Mouse (Mus musculus): Measurements from ENCODE around the gene Sp9.

Sp9 gene

DNA sequence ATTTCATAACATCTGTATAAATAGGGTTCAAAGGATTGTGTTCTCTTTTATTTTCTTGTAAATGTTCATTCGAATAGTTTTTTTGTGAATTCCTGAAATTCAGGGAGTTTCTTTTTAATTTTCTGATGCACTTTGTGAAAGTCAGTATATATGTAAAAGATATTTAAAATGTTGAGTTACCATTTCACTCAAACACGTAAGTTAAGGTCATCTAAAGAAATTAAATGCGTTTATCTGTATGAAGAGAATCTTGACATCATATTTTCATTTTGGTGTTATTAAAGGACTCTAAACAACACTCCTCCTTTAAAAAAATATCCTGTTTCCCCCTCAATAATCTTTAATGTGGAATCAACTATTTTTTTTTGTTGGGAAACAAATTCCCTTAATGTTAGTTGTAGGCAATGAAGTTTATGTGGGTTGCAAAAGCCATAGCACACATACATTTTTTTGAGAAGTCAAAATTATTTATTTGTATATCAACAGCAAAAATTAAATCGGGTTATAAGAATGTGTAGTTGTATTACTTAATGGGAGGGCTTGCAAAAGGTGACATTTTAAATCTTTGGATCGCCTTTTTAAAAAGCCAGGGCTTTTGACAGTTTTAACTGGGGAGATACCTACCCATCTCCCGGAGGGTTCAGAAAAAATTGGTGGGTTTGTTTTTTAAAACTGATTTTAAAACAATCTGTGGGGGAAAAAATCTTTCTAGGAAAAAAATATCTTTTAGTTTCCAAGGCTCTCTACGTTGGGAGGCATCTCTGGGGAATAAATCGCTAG, 3.7 kb downstream of the Sp9 start:
- DNase-seq = no peak

DNA sequence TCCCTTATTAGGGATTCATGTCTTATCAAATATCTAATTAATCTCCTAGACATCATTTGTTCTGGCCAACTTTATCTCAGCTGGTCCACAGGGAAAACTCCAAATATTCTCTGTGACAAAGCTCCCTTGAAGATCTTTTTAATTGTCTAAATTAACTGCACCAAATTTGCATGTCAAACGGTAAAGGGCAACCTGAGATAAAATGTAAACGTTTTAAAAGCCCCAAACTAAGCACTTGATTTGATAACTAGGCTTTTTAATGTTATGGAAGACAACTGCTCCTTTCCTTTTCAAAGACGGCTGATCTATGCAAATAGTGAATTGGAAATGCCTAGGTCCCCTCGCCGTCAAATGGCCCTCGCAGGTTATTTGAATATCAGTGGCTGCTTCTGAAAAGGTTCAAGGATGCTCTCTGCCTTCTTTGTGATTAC, 4.4 kb downstream of the Sp9 start:
- peak in 1 of 2 experiments; percentile 54 for DNase-seq

DNA sequence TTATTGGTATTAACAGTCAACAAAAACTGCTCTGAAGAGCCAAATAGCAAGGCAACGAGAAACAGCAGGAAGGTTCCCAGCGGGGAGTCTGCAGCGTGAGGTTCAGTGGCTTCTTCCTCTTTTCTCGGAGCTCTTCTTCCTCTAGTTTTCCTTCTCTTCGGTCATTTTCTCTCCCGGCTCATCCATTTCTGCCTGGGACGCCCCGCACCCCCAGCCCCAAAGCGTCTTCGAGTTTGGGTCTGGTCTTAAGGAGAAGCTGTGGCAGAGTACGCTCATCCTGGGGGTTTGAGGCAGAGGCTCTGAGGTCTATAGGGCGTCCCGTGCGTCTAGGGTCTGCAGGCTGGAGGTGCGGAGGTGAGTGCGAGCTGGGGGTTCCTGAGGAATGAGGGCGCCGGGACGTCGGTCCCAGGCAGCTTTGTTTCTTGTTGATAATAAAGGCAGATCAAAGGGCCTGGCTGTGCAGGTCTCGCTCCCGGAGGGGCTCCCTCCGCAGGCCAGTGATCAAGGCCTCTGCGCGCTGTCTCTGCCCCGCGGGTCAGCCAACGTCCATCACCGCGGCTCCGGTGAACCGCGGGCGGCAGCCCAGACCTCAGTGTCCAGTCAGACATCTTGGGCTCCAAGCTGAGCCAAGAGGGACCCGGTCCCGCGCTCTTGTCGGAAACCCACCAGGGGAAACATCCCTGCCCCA, 5.4 kb downstream of the Sp9 start:
- DNase-seq = peak in 1 of 2 experiments; percentile 39

DNA sequence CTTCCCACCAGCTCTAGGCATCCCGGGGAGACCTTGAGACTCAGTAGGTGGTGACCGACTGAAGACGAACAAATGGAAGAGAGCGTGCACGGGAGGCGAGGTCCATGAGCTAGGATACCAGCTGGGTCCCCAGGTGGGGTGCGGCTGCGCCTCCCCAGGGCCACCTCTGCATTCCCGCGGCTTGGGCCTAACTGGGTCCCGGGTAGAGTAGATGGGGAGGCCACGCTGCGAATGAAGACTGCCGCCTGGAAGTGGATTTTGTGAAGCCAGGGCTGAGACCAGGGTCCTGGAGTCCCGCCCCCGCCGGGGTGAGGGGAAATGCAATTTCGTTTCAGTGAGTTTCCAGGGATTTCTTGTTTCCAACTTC, 6.0 kb downstream of the Sp9 start:
- peak; percentile 24 to 44 for DNase-seq

DNA sequence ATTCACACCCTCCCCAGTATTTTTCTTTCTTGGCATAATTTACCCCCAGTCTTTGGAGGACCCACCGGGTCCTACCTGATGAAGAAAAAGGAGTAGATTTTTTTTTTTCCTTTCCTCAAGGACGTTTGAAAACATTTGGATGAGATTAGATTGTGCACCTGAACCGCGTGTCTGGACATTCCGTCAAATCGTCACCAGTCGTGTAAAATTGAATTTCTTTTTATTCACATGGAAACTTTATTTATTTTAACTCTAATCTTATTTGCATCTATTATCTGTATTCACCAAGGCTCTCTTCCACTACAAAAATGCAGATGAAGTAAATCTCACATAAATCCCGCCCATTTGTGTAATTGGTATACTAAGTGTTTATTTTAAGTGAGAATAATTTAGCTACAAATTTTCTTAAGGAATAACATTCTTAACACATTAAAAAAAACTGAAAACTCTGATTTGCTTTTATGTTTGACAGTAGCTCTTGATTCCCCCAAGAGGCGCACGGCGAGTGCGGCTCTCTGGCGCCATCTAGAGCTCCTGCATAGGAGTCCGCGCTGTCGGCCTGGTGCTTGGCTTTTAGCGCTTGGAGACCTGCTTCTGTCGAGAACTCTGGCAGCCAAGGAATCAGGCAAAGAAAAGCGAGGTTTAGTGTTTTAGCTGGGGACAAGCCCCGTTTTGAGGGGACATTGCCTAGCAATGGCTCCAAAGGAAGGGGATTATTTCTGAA, 6.6 kb downstream of the Sp9 start:
- DNase-seq = peak; percentile 94 to 96

DNA sequence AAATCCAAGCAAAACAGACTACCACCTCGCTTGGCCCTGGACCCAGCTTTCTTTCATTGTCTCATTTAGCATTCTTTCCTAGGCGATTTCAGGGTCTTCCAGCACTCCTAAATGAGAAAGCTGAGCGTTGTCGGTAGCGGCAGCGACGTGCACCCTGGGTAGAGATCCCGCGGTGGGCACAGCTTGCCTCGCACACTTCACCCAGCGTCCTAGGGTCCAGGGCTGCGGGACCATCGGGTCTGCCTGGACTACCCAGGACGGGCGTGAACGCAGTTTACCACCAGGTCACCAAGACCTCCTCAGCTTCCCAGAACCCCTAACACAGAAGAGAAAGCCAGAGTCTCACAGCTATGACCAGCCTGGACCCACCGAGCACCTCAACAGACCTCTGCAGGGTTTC, 7.1 kb downstream of the Sp9 start:
- peak in 1 of 2 experiments; percentile 20 for DNase-seq

DNA sequence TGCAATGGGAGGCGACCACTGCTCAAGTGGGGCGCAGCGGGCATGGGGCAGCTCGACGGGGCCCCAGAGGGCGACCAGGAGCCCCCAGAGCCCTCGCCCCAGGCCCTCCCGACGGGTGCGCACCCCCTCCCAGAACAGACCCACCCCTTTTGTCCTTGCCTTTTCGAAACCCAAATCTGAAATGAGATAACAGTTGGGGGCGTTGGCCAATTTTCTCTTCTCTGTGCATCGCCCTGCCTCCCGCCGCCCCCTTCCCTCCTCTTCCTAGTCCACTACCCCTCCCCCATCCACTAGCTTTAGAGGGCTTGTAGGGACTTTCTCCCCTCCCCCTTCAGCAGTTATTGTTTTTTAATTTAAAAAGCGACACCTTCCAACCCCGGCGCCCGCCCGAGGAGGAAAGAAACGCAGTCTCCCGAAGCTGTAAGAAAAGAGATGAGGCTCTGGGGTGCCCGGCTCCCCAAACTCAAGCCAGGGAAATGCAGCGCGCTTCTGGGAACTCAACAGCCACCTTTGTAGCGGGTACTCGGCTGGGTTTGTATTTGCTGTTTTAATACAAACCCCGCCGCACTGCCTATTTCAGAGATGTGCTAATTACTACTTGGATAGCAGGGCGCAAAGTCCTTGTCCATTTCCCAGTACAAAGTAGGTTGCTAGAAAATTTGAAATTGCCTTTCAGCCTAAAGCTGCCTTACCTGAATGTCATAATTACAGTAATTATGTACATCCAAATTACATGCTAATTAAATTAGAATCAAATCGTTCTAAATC, 7.7 kb downstream of the Sp9 start:
- peak in 1 of 2 experiments; percentile 24 for DNase-seq

DNA sequence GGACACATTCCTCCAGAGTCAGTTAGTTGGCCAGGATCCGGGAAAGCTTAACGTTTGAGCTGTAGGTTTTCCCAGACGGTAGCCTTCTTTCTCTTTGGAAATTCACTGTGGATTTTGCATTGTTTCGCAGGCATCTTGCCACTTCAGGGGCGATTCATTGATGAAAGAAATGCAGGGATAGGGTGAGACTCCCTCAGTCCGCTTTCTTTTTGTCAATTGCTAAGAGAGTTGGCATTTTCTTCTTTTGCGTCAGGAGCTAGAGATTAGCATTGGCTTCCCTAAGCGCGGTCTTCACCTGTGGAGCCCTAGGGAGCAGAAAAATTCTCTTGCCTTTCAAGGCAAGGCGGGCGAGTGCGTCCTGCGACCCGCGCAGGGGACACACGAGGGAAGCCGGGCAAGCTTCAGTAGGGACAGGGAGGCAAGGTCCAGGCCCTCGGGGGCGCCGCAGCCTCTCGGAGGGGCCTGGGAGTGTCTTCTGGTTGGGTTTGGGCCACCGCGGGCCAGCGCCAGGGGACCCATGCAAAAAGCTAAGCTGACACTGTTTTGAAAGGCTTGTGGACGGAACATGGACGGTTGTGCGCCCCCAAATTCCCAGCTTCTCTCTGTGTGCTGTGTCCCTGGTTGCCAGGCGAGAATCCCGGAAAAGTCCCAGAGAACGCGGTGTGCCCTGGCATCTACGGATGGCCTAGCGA, 8.8 kb downstream of the Sp9 start:
- peak in 1 of 2 experiments; percentile 16 for DNase-seq

DNA sequence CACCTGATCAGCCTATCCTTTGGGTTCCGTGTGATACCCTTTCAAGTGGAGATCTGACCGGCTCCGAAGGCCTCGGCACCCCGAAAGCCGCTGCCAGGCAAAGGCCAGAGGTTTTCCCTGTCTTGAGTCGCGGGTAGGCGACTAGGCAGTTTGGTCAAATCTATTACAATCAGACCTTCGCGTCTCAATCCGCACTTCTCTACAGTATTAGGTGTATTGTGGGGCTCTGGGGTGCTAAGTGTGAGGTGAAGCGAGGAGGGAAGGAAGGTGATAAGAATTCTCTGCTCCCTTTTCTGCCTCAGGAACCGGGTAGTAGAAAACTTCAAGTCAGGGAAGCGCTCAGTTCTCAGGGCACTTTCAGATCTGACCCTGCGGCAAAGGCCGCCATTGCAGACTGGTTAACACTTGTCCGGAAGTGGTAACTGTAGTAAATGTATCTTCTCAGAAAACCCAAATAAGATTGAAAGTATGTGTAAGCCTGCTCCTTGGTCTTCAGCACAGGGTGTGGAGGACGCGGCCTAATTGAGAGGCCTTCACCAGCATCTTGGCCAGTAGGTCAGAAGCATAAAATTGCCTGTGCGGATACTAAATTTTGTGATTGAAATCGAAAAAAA, 9.4 kb downstream of the Sp9 start:
- DNase-seq = peak in 1 of 2 experiments; percentile 11

DNA sequence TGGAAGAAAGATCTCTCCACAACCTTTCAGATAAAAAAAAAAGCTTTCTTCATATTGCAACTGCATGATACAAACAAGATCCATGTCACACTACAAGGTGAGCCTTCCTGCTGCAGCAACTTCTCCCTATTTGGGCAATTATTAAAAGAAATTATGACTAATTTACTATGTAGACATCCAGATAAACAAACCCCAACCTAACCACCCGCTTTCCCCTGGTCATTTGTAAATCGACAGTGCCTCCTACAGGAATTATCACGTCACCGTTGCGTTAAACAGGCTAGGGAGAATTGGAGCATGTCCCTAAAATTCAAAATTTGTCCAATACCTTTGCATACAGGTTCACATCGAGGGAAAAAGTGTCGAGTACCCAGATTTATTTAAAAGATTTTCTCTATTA, 10.0 kb downstream of the Sp9 start:
- peak in 1 of 2 experiments; percentile 23 for DNase-seq

DNA sequence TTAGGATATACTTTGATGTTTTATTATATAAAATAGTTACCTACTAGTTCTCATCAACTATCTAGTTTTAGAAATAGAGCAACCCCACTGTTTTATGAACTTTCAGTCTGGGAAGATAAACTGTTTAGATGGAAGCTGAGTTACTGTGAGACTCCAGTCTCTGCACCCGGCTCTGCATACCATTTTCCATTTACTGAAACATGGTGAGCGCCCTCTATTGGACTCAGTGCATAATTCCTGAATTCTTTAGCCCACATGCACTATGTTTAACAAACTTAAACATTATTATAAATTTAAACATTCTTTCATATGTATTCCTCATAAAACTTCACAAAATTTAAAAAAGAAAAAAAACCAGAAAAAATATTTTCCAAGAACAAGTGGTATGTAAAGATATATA, 13.9 kb downstream of the Sp9 start:
- DNase-seq = no peak

DNA sequence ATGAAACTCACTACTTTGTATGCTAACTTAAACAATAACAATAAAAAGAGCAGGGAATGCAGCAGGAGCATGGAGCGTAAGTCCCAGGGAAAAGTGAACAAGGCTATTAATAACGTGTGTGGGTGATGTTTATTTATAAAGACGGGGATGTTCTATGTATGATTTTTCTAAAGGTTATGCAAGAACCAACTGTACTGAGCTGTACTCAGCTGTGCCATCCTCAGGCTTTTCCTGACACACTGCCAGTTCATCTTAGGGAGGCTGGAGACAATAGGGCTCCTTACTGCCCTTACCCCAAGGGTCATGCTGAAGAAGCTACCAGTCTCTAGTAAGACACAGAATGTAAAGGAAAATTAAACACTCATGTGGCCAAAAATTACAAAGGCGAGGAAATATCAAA, 19.4 kb downstream of the Sp9 start:
- DNase-seq = no peak

DNA sequence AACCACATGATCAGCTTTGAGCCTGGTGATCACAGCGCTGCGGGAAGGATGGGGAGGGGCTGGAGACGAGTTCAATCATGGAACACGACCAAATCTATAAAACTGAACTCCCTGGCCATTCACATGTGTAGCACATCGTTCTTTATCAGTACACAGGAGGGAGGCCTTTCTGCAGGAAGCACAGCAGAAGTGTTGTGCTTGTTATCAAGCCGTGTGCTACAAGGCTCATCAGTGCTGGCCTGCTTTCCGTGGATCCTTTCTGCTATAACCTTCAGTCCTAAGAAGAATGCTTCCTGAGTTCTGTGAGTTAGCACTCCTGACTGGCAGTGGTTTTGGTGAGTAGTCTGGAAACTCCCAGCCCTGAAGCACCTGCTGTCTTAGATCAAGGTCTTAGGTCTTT, 23.3 kb downstream of the Sp9 start:
- no peak for DNase-seq

DNA sequence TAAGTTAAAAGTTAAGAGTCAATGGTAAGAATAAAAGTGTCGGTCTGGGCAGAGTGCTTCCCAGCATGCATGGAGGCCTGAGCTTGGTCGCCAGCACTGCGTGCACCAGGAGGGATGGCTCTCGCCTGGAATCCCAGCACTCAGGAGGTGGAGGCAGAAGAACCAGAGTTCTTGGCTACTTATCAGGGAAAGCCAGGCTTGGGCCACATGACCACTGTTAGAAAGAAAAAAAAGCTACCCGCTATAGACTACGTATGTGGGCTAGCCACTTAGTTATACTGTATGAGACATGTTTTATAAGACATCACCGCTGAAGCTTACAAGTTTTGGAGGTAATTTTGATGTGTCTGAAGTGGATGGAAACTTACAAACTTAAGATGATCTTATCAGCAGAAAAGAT, 26.4 kb downstream of the Sp9 start:
- no peak for DNase-seq

DNA sequence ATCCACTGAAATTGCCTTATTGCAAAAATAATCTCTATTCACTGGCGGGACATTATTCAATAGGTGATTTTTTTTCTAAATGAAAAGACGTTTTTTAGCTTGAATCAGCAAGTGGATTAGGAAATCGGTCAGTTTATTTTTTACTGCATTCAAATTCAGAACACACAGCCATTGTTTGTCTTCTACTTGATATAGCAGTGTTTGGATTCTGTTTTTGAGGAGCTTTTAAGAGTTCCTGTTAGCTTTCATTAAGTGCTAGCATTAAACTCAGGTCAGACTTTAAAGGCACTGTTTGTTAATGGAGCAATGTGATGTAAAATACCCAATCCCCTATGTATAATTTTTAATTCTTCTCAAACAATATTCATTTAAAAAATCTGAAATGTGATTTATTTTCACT, 27.1 kb downstream of the Sp9 start:
- no peak for DNase-seq

DNA sequence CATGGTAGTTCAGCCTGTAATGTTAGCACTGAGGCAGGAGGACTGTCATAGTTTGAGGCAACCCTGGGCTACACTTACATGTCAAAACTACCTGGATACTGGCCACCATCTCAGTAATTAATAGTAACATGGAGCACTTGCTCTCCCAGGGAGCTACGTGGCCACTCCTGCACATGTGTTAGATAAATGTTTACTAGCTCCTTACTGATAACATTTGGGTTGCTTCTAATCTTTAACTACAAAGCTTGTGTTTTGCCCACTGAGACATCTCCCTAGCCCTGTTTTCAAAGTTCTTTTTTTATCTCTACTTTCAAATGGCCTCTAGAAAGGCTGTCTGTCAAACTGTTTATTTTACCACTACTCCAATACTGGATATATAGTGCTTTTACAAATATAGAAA, 30.3 kb downstream of the Sp9 start:
- no peak for DNase-seq

DNA sequence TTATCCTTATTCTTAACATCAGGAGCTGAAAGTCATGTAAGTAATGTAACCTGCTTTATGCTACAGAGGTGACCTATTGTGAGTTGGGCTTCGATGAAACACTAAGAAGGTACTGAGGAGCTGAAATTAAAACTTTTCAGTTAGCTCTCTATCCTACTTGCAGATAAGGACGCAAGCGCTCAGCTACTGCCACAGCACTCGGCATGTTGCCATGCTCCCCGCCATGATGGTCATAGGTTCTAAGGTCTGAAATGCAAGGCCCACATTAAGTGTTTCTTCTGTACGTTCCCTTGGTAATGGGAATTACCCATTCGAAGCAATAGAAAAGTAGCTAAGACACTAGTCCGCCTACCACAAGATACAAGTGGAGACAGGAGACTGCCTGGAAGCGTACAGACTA, 31.0 kb downstream of the Sp9 start:
- DNase-seq = no peak

DNA sequence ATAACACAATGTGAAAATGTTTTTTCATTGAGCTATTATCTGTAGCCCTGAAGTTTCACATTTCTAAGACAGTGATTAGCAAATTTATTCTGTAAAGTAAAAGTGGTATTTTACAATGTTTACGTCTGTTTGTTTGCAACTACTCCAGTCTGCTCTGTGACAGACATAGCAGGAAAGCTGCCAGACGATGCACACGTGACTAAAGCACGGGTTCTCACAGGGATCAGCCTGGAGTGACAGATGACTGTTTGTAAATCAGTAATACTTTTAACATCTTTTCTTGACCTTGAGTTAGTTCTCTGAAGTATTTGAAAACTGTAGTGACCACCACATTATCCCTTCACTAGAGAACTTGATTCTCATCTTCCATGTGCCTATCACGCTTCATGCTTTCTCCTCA, 32.8 kb downstream of the Sp9 start:
- no peak for DNase-seq

DNA sequence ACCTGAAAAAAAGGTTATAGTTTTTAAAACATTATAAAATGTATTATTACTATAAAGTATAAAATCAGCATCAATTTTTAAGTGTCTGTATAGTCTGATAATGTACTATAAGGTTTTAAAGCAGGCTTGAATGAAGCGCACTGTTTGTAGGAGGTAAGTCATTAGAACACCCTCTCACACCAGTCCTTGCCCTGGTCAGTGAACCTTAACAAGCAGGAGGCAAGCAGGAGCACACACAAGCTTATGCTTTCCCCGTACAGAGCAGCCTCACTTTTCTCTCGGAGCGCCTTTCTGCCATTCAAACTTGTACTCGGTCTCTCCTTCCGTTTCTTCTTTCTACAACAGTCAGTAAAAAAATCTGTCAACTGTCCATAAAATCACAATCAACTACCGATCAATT, 34.3 kb downstream of the Sp9 start:
- no peak for DNase-seq

DNA sequence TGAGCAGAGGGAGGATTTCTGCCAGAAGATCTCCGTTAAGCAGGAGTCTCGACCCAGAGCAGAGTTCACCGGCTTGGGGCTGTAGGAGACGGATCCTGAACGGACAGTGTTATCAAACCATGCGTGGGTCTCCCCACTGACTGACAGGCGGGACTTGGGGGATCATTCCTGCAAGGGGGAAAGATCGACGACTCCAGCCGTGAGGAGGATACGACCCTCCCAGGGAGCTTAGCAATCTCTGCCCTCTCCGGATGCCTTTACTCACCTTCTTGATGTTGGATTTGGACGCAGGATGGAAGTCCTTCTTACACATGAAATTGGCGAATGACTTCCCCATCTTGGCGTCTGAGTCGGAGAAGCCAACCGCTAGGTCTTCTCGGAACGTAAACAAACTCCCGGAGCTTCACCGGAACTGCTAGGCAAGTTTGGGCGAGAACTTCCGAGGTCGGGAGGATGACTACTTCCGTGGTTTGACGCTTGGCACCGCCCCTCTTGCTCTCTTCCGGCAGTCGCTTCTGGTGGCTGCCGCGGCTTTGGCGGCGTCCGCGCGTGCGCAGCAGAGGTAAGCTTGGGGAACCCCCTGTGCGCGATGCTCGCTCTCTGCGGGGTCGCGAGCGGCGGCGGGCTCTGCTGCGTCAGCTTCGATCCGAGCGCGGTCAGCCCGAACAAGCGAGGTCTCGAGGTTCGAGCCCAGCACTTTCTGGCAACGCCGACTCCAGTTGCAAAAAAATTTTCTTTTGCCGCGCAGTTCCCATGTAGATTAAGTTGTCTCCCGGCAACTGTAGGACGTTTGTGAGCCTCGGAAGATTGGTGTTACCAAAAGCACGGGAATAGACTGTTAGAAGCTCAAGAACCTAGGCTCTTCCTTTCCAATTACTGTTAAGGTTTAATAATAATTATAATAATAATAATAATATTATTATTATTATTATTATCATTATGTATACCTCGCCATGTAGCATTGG, 40.7 kb downstream of the Sp9 start, which contains the start of the genes Scrn3 and Cir1:
Gene Scrn3 (plus strand): TSS at position 450 of the 965 bp plus-strand sequence.
Gene Cir1 (minus strand): TSS at position 550 of the 965 bp plus-strand sequence.
- peak; percentile 96 to 97 for DNase-seq

Data from cerebellum, postnatal 14 days (tissue).